Mouse (Mus musculus) liver, embryonic 14 days (tissue): ENCODE measurements around the gene Aaas. TPM values are rescaled to one million over a fixed set of nuclear protein-coding genes. Genes with fewer than 3 reads are reported as not detected.

Source experiments
- polyA plus RNA-seq: library from polyadenylated mRNA; depleted of rRNA; stranded (reverse); fragments of >200 nt; gene quantifications from 2 replicates; pipeline ENCODE4 v1.2.3, GENCODE M21; 2012; rRNA removed

The Aaas gene
- polyA plus RNA-seq: 31.9 and 34.2 TPM in 2 replicates

GRCm38 (mm10) chr15:102350138-102350941 is at the start of gene Aaas:
Aaas (minus strand) TSS chr15:102350771.

GRCm38 (mm10) chr15:102366733-102367344 is 16.3 kb upstream of the Aaas start, which contains the start of gene Sp7:
Sp7 (minus strand) TSS chr15:102367182.

GRCm38 (mm10) chr15:102331610-102332015 is 19.0 kb downstream of the Aaas start, which contains the start of gene Myg1:
Myg1 (plus strand) TSS chr15:102331709.

GRCm38 (mm10) chr15:102326022-102326576 is 24.5 kb downstream of the Aaas start, which contains the start of gene Pfdn5:
Pfdn5 (plus strand) TSS chr15:102326116.

GRCm38 (mm10) chr15:102295633-102296367 is 54.8 kb downstream of the Aaas start, which contains the start of gene Espl1:
Espl1 (plus strand) TSS chr15:102296266.

Other genes with a start within 250 kb of the Aaas start
- gene Spryd3, start 214.5 kb downstream of the Aaas start, polyA plus RNA-seq: 12.4 TPM in 2 replicates
- gene Igfbp6, start 206.4 kb downstream of the Aaas start, polyA plus RNA-seq: 0.50 and 0.66 TPM in 2 replicates
- gene Soat2, start 200.2 kb downstream of the Aaas start, polyA plus RNA-seq: 30.7 and 35.5 TPM in 2 replicates
- 15.1 and 17.1 TPM in 2 replicates for gene Zfp740, start 147.5 kb downstream of the Aaas start, polyA plus RNA-seq
- gene Csad, start 146.0 kb downstream of the Aaas start, polyA plus RNA-seq: 15.4 and 20.0 TPM in 2 replicates
- 2.2 and 2.3 TPM in 2 replicates for gene Itgb7, start 118.8 kb downstream of the Aaas start, polyA plus RNA-seq
- 2.0 and 2.1 TPM in 2 replicates for gene Rarg, start 93.3 kb downstream of the Aaas start, polyA plus RNA-seq
- 0.03 TPM in 2 replicates for gene Gm9918, start 80.2 kb downstream of the Aaas start, polyA plus RNA-seq
- 11.1 and 12.9 TPM in 2 replicates for gene Mfsd5, start 71.3 kb downstream of the Aaas start, polyA plus RNA-seq
- gene Espl1, start 54.5 kb downstream of the Aaas start, polyA plus RNA-seq: 14.5 and 18.7 TPM in 2 replicates
- 84.4 and 85.9 TPM in 2 replicates for gene Pfdn5, start 24.7 kb downstream of the Aaas start, polyA plus RNA-seq
- 27.0 and 31.6 TPM in 2 replicates for gene Myg1, start 19.1 kb downstream of the Aaas start, polyA plus RNA-seq
- gene Sp7, start 16.4 kb upstream of the Aaas start, polyA plus RNA-seq: 0.03 and 0.05 TPM in 2 replicates
- gene Sp1, start 55.4 kb upstream of the Aaas start, polyA plus RNA-seq: 10.2 and 11.4 TPM in 2 replicates
- gene Amhr2, start 94.6 kb upstream of the Aaas start, polyA plus RNA-seq: 0.08 and 0.09 TPM in 2 replicates
- 72.5 and 88.4 TPM in 2 replicates for gene Prr13, start 108.3 kb upstream of the Aaas start, polyA plus RNA-seq
- 197 and 256 TPM in 2 replicates for gene Pcbp2, start 119.8 kb upstream of the Aaas start, polyA plus RNA-seq
- gene Gm10337, start 153.0 kb upstream of the Aaas start, polyA plus RNA-seq: not detected in 2 replicates
- 0.95 and 1.3 TPM in 2 replicates for gene Map3k12, start 166.3 kb upstream of the Aaas start, polyA plus RNA-seq
- gene Tarbp2, start 167.4 kb upstream of the Aaas start, polyA plus RNA-seq: 36.1 and 41.9 TPM in 2 replicates
- 1.1 and 1.6 TPM in 2 replicates for gene Npff, start 174.2 kb upstream of the Aaas start, polyA plus RNA-seq